Mouse (Mus musculus): ENCODE data around the gene Uggt1.

Gene Uggt1

DNA sequence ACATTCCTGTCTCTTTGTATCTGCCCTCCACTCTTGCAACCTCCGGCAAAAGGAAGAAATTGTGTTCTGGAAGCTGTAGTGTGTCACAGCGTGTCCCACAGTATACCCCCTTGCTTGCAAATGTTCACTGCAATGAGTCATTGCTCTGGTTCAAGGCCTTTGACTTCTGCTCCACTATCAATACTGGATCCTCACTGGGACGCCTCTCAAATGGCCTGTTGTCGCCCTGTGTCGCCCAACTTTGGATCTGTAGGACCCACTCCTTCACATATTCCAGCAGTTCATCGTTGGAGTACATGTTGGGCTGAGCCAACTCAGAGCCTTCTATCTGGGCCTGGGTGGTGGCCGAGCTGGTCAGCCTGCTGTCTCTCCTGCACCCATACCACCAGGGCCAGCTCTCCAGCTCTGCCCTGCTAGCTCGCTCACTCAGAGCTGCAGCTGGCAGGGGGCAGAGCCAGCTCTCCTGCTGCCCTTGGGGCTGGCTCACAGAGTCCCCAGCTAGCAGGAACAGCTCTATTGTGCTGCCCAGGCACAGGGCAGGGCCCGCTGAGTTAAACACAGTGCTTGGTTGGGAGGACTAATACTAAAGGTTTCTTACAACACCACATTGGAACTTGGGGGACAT is 126.3 kb downstream of the Uggt1 start:
- DNase-seq (ENCODE audit: low read depth, low spot score): no peak

DNA sequence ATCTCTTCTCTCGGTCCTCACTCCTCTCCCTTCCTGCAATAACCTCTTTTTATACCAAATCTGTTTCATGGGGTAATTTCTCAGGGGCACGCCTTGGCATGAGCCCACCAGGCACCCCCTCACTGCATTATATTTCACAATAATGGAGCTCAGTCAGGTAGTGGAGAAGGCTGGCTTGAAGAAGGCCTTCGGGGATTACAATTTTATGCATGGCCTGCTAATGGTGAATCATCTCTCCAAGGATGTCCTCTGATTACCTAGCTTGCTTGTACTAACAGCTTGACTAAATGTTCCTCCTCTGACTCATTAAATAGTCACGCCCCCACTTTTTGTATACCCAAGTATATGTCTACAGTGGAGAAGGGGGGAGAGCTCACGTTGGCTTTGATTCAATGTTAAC is 128.0 kb downstream of the Uggt1 start:
- DNase-seq (ENCODE audit: low read depth, low spot score): no peak

DNA sequence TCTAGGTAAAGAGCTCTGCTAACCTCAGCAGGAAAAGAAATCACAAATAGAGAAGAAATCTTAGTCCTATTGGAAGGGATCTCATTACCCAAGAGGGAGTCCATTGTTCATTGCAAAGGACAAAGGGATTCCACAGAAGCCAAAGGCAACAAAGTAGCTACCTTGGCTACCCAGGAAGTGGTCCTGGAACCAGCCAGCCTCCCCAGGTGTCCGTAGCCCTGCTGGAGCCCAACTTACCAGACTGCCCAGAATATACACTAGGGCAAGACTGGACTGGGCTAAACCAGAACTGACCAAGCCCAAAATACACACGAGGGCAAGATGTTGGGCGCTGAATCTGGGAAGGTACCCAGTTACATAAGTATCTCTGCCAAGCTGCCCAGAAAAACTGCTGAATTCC is 129.7 kb downstream of the Uggt1 start:
- DNase-seq (ENCODE audit: low read depth, low spot score): no peak

DNA sequence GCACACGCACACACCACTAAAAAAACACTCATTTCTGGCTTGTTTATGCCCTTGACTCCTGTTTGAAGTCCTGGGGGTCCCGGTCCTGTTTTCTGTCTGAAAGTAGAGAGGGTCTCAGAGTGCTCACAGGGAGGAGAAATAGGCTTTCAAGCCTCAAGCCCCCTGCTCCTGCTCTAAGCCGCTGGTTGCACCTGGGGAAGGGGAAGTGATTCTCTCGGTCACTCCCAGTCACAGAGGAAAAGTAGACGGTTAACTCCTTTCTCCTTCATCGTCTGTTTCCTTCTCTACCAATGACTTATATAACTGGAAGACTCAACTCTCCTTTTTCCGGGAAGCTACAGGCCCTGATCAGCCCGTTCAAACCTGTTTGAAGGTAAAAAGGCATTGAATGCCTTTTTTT is 130.8 kb downstream of the Uggt1 start:
- DNase-seq (ENCODE audit: low read depth, low spot score): no peak

DNA sequence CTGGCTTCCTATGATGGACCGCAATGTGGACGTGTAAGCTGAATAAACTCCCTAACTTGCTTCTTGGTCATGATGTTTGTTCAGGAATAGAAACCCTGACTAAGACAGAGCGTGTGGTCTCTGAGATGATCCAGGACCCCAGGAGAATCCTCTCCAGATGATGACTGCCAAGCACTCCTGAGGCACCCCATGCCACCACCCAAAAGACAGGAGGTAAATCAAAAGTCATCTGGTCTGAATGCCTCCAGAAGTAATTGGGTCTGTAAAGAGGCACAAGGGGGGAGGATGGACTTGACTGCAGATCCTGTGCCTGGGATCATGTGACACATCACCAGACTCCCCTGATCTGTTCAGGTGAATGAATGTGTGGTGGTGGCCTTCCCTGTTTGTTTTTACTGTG is 131.9 kb downstream of the Uggt1 start:
- DNase-seq (ENCODE audit: low read depth, low spot score): no peak

DNA sequence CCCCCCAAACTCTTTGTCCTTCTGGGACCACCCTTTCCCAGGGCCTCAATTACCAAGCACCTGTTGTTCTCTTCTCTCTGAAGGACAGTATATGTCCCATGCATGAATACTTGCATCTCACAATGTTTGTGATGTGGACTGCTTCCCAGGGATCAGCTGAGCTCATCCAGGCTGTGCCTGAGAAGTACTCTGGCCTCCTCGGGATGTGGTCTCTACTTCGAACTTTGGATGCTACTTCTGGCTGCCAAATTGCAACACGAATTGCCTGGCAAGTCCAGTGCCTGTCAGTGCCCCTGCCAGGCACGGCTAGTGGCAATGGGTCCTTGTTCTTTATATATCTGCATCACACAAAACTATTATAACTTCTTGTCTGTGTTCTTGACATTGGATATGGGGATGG is 134.5 kb downstream of the Uggt1 start:
- DNase-seq (ENCODE audit: low read depth, low spot score): no peak

DNA sequence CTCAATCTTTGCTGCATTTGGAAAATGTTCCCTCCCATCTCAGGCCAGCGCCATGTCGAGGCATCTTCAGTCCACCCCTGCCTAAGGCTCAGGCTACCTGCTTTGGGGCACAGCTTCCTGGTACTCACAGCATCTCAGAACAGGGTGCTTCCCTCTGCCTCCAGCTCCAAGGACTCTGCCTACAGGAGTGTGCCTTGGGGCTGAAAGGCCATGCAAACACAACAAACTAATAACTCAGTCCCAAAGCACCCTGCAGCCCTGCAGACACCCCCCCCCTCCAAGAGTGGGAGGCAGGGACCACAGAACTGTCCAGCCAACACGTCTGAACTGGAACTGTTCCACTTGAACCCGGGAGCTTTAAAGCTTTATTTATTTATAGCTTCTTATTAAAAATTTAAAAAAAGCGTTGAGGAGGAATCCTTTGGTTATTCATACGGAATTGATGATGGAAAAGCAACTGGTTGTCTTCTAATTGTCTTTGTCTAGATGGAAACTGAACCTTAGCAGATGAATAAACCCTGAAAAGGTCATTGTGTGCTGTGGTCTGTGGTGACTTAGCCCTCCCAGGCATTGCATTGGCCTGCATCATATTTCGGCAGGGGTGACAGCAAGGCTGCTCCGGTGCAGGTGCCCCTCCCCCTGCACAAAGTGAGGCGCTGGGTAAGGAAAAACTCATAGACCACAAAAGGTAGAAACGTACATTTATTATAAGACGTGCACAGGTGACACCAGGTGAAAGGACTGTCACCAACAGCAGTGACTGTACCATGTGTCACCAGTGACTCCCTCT is 138.4 kb downstream of the Uggt1 start:
- no peak for DNase-seq (ENCODE audit: low read depth, low spot score)

DNA sequence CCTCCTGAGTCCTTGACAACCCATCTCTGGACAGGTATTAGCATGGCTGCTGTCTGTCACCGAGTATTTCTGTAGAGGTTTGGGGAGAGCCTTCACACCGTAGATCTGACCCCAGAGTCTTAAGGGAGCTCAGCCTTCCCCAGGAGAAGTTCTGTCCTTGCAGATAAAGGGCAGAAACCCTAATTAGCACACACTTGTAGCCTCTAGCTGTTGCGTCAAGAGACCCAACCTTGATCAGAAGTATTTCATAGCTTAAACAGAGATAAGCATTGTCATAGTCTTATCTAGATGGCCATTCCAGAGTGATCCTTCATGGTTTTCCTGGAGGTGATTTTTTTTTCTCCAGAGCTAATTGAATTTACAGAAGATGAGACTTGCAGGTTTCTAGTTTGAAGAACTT is 144.1 kb downstream of the Uggt1 start:
- DNase-seq (ENCODE audit: low read depth, low spot score): no peak

DNA sequence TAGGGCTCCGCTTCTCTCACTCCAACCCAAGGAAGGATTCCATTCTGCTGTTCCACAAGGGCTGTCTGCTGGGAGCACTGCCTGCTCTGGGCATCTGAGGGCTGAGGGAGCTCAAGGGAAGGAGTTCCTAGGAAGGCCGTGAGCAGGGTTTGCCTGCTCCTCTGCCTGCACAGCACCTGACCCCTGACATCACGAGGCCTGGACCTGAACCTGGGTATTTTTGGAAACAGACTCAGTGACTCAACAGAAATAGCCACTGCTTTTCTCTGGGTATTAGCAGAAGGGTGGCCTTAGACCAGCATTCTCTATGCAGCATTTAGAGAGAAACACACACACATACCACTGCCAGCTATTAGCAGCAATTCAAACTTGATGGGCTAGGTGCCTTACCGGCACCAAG is 146.1 kb downstream of the Uggt1 start:
- DNase-seq (ENCODE audit: low read depth, low spot score): no peak

DNA sequence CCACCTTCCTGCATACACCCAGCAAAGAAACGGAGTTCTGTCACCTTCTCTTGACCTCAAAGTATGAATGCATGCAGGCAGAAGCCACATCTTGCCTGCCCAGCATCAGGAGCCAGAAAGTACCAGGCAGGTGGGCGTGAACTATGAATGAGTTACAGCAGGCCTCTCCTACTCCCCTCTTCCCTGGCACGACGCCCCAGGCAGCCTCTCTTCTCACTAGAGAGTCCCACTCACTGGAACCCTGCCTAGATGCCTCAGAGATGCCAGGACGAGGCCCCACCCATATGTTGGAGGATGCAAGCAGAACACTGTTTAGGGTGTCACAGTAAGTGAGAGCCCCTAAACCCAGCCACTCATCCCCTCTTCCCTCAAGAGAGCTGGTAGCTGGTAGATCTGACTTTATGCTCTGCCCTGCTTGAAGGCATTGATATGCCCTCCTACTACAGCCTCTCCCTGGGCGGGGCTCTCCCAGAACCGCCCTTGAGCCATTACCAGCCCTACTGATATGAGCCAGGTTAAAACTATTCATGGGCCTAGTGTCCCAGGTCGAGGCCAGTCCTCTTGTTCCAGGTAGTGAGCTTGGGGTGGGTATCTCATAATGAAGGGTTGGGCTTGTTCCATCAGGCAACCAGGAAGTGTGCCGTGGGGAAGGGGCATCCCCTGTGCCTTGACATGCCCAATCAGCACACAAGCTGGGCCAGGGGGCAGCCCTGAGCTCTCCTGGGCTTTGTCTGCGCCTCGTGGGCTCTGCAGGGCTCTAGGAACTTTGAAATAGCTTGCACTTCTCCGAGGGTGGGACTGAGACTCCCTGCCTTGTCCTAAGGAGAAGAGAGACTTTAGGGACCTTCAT is 148.9 kb downstream of the Uggt1 start:
- no peak for DNase-seq (ENCODE audit: low read depth, low spot score)

DNA sequence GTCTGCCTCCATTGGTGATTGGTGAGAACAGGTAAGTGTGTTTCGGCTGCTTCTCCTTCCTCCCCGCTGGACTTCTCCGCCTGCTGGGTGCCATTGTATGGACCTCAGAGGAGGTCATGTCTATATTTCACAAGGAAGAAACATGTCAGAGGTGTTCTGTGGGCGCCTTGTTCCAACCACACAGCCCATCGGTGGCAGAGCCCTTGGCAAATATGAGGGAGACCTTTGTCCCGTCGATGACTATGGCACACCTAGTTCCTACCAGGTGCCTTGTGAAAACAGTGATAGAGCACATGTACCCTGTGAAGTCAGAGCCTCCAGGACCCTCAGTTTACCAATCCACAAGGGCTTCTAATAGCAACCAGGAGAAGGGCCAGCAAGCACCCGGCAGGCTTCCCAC is 150.8 kb downstream of the Uggt1 start:
- DNase-seq (ENCODE audit: low read depth, low spot score): no peak

DNA sequence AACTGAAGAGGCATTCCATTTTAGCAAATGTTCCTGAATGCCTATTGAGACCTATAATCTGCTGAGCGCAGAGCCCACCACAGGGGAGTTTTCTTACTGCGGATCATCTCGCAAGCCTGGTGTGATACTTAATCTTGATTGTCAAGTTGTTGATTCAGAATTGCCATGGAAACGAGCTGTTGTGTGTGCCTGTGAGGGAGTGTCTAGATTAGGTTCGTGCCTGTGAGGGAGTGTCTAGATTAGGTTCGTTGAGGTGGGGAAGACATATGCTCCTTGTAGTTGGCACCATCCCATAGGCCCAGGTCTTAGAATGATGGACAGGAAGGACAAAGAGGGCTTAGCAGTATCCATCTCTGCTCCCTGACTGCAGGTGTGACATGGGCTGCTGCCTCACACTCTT is 153.3 kb downstream of the Uggt1 start:
- no peak for DNase-seq (ENCODE audit: low read depth, low spot score)

DNA sequence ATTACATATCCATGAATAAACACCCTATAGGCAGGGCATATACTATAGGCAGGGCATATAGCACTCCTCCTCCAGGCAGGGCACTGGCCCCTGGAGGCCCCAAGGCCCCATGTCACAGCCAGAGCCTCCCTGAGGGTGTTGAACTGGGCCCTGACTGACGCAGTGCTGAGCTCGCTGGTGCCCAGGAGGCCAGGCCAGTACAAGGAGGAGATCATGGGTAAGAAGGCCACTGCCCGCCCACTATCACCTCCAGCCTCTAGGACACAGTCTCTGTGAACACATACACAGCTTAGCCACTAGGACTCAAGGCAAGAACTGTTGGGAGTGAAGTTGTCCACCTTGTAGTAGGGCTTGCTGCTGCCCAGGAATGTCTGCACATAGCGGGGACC is 153.8 kb downstream of the Uggt1 start:
- DNase-seq (ENCODE audit: low read depth, low spot score): no peak
